Mouse (Mus musculus) cerebellum, adult 18-20 months (tissue): ENCODE measurements around the gene Phf2.
A peak's percentile ranks its signal among the peaks of the same experiment; 100 is the strongest.

Source experiments
- DNase-seq, 2 experiments: peaks; one replicate each; pipeline ENCODE4 v3.0.0; 2021

Phf2 gene

GRCm38 (mm10) chr13:48870771-48871731 is at the start of gene Phf2:
Gene Phf2, minus strand, starts transcription at chr13:48871119.
- peak in 1 of 2 experiments; percentile 68 for DNase-seq

- no peak for DNase-seq
Measured at GRCm38 (mm10) chr13:48919756-48920415, 49.0 kb upstream of the Phf2 start.

- DNase-seq = no peak
Measured at GRCm38 (mm10) chr13:48917113-48917599, 46.2 kb upstream of the Phf2 start.

DNA sequence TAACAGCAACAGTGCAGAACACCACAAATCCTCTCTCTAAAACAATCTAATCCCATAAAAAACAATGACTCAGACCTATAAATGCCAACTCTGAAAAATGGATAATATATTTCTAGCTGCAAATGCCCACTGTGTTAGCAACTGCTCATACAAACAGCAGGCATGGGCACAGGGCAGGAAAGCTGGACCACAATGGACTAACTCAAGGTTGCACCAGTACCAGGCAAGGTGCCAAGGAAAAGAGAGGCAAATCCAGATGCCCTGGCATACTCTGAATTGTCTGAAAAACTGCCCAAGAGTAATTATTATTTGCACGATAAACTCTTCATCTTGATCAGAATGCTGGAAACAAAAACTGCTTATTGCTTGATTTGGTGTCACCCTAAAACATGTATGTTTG is 42.8 kb upstream of the Phf2 start:
- peak in 1 of 2 experiments; percentile 26 for DNase-seq

GRCm38 (mm10) chr13:48913141-48913540 is 42.2 kb upstream of the Phf2 start:
- no peak for DNase-seq

- no peak for DNase-seq
Measured at GRCm38 (mm10) chr13:48911426-48911825, 40.5 kb upstream of the Phf2 start.

- DNase-seq = no peak
Measured at GRCm38 (mm10) chr13:48905458-48905857, 34.5 kb upstream of the Phf2 start.

DNA sequence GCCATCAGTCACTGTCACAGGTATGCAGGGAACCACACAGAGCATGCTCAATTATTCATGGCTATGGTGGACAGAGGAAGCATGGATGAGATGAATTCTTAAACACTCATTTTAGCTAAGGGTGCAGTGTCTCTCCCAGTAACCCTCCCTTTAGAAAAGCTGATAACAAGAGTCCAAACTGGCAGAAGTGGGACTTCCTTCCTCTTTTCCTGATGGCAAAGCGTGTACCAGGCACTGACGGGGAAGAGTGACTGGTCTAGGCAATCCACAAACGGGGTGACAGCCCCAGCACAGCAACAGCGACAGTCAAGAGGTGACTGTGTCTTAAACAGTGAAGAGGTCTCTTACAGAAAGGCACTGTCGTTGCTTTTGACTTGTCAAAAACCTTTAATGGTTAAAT is 24.5 kb upstream of the Phf2 start:
- no peak for DNase-seq

GRCm38 (mm10) chr13:48890260-48890960 is 19.5 kb upstream of the Phf2 start:
- DNase-seq = no peak

DNA sequence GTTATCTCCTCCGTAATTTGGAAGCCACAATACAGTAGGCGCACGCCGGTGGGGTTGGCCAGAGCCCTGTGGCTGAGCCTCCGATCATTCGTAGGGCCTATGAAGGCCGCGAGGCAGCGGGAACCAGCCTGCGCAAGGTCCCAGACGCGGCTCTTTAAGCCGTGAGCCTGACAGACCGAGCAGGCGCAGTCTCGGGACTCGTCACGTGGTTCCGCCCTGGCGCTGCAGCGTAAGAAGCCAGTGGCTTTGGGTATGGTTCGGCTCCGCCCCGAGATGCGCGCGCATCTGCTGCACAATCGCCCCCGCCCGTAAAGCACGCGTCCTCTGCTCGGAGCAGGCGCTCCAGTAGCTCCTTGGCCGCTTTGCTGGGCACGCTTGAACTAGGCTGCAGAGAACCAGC is 7.6 kb upstream of the Phf2 start:
- DNase-seq = peak; percentile 99

GRCm38 (mm10) chr13:48877805-48878204 is 6.9 kb upstream of the Phf2 start:
- DNase-seq = peak in 1 of 2 experiments; percentile 29

DNA sequence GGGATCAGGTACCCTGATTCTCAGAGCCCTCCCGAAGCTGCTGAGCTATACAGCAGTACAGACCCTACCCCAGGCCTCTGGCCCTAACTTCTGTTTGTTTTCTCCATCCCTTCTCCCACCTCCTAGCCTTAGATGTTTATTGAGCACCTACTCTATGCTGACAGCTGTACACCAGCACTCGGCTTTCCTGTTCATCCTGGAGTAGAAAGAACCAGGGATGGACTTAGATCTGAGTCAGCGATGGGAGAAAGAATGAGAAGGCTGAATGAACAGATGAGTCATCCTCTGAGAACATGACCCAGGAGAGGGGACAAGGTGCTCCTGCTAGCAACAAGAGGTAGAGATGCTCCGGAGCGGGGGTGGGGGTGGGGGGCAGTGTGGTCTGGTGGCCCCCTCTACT is 1.8 kb upstream of the Phf2 start:
- no peak for DNase-seq

DNA sequence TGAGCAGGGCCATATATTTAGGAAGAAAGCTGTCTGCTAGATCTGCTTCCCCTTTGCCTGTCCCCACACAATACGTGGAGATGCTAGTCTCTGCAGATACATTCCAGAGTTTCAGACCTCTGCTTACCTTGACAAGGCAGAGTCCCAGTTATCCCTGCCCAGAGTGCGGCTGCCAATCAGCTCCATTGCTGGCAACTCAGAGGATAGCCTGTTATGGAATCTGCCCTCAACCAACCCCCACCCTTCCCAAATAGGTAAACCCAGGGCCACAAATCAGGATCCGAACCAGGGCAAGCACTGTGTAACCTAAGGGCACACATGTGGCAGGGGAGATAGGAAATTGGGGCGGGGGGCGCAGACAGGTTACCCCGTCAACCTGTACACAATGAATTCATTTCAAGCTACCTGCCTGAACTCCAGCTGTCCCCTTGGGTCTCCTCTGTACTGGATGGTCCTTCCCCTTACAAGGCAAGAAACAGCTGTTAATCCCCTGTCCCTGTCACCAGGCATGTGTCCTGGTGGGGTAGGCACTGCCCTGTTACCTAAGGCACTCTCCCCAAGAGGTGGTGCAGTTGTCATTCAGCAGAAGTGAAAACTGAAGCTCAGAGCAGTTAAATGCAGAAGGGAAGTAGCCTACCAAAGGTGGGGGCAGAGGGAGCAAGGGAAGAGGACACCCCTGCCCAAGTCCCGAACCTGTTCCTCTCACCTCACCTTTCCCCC is 1.1 kb upstream of the Phf2 start:
- no peak for DNase-seq

DNA sequence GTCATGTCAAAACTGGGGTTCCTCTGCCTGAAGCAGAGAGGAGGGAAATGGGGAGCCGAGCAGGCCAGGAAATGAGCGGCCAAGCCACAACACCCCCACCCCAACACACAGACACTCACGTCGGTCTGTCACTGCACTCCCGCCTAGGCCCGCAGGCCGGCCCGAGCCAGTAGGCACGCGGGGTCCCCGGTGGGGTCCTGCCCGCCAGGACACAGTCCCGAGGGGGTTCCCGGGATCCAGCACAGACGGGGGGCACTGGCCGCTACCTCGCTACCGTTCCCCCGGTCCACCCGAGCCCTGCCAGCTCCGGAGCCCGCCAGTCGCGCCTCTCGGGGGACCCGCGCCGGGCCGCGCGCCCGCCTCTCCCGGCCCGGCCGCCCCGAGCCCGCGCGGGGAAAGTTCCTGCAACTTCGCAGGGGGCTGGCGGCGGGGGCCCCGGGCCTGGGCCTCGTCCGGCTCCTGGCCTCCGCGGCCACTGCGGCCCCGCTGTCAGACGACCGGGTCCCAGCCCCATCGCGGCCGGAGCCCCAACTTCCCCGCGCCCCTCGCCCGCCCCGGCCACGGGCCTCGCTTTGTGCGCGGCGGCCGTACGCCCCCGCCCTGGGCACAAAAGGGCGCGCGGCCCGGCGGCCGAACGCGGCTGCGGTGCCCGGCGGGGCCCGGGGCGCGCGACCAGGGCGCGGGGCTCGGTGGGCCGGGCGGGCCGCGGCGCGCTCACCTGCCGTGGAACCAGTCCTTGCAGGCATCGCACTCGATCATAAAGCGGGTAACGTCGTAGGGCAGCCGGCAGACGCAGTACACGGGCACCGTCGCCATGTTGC is 759 bp downstream of the Phf2 start:
- DNase-seq = peak in 1 of 2 experiments; percentile 61

DNA sequence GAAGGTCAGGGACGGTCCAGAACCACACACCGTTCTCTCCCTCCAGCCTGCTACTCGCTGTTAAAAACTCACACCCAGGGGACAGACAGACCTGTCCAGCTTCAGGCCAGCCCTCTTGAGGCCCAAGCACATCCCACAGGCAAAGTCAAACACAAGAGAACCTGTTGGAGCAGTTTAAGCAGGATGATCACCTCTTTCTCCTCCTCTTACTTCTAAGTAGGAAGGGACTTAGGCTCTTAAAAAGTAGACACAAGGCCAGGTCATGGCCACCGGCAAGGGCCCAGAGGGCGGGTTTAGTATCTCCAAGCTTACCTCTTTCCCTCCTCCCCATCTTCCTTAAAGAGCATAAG is 1.3 kb downstream of the Phf2 start:
- DNase-seq = no peak

GRCm38 (mm10) chr13:48869088-48869487 is 1.8 kb downstream of the Phf2 start:
- peak; percentile 53 to 56 for DNase-seq

GRCm38 (mm10) chr13:48864673-48865356 is 6.1 kb downstream of the Phf2 start:
- DNase-seq = peak; percentile 65 to 77

DNA sequence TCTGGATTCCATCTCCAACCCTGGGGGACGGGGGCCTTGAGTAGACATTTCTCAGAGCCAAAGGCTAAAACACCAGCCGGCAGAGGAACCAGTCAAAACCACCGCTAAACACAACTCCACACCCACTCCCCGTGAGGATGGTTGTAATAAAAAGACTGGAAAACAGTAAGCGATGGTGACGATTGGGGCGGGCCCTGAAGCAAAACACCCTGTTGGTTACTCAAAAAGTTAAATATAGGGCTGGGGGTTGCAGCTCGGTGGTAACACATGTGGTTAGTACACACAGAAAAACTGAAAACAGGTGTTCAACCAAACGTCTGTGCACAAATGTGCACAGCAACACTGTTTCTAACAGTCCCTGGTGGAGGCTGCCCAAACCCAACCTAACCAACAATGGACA is 7.4 kb downstream of the Phf2 start:
- DNase-seq = no peak

- DNase-seq = no peak
Measured at GRCm38 (mm10) chr13:48861913-48862312, 9.0 kb downstream of the Phf2 start.

GRCm38 (mm10) chr13:48858779-48859178 is 12.1 kb downstream of the Phf2 start:
- no peak for DNase-seq

DNA sequence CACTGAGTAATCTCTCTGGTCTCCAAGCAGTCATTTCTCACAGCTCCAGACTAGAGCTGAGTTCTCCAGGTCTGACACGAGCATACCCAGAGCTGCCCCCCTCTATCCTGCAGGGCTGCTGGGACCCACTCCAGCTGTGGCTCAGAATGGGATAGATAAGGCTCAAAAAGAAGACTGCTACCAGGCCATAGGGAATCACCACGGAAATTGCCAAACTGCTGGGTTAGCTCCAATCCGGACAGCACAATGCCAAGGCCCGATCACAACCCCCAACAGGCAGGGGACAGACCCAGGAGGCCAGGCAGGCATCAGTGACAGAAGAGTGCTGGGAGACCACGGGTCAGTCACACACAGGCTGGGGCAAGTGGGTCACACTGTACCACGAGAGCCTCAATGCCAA is 12.9 kb downstream of the Phf2 start:
- DNase-seq = peak in 1 of 2 experiments; percentile 26
